Mouse (Mus musculus): ENCODE measurements around the gene Klc2. TPM values are rescaled to one million over a fixed set of nuclear protein-coding genes. Genes with fewer than 3 reads are reported as not detected.

The Klc2 gene
- total RNA-seq, 2 experiments from 2014 or later: 220 to 226 TPM

GRCm38 (mm10) chr19:5060365-5061330 lies 57.7 kb downstream of the Klc2 start:
- no peak for DNase-seq (ENCODE audit: low spot score in 2 of 2)
- intact Hi-C loops (cut with DNase I): no loop called here

DNA sequence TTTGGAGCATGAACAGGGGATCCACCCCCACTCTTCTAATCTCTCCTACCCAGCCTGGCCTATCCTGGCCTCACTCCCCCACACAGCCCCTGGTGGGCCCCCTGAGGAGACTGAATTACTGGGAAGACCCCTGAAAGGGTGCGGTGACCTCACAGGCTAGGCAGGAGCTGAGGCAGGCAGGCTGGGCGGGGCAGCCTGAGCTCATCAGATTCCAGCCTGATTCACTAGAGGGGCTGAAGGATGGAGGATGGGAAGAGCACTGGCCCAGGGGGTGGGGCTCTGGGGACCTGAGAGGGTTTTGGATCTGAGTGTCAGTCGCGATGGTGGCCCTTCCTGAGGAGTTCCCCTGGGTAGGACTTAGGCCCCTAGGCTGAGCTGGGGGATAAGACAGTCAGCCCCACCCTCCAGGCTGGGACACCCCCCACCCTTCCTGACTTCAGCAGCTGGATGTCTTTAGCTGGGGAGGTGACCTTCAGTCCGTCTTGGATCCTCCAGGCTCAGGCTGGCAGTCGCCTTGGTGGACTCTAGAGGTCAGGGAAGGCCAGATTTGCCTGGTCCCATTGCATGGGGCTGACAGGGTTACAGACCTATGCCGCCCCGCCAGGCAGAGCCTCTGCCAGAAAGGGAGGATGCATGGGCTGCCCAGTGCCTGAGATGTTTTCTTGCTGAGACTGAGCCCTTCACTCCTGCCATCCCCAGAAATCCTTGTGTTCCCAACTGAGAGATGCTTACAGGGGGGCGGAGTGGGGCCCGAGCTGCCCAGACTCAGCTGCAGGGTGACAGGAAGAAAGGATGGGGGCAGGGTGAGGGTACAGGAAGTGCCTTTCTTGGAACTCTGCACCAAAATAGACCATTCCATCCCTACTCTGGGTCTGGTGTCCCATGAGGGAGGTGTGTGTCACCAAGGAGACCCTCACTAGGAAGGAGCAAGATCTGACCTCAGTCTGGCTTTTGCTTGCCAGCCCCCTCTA lies 59.3 kb downstream of the Klc2 start:
- intact Hi-C loops (cut with DNase I): no loop called here
- DNase-seq (ENCODE audit: low spot score in 2 of 2): no peak

- intact Hi-C loops (cut with DNase I): loop anchor here (2.0 kb wide), 1 partner anchor 15 kb away; no protein-coding TSS in a partner anchor
Measured at GRCm38 (mm10) chr19:5057876-5058775, 60.2 kb downstream of the Klc2 start.

More at GRCm38 (mm10) chr19:5057876-5058775, 60.2 kb downstream of the Klc2 start:
- no peak for DNase-seq (ENCODE audit: low spot score in 2 of 2)

Other genes with a start within 250 kb of the Klc2 start
- gene Actn3, start 240.7 kb downstream of the Klc2 start, total RNA-seq (2021): 1 to 10 TPM; 2.8 to 3.0 TPM
- gene Zdhhc24, start 239.9 kb downstream of the Klc2 start, total RNA-seq (2021): 10 to 100 TPM; 27.7 to 29.0 TPM
- gene Bbs1, start 211.9 kb downstream of the Klc2 start, total RNA-seq (2021): 10 to 100 TPM; 46.5 to 47.2 TPM
- 10 to 100 TPM; 56.2 to 60.4 TPM for gene Dpp3, start 190.3 kb downstream of the Klc2 start, total RNA-seq (2021)
- 10 to 100 TPM; 15.9 to 17.2 TPM for gene Peli3, start 175.4 kb downstream of the Klc2 start, total RNA-seq (2021)
- 10 to 100 TPM; 60.2 to 61.9 TPM for gene Mrpl11, start 156.4 kb downstream of the Klc2 start, total RNA-seq (2021)
- 10 to 100 TPM; 10.7 to 11.3 TPM for gene Npas4, start 128.2 kb downstream of the Klc2 start, total RNA-seq (2021)
- 10 to 100 TPM; 17.2 to 21.6 TPM for gene Slc29a2, start 94.7 kb downstream of the Klc2 start, total RNA-seq (2021)
- gene B4gat1, start 79.7 kb downstream of the Klc2 start, total RNA-seq (2021): 100 to 1,000 TPM; 148 to 151 TPM
- 1 to 10 TPM; 4.8 to 6.2 TPM for gene AC124502.3, start 79.7 kb downstream of the Klc2 start, total RNA-seq (2021)
- gene Brms1, start 77.2 kb downstream of the Klc2 start, total RNA-seq (2021): 10 to 100 TPM; 14.7 to 15.1 TPM
- gene Rin1, start 68.1 kb downstream of the Klc2 start, total RNA-seq (2021): 10 to 100 TPM; 59.6 to 66.7 TPM
- gene Cd248, start 50.5 kb downstream of the Klc2 start, total RNA-seq (2021): 1 to 10 TPM; 9.0 to 9.4 TPM
- gene Tmem151a, start 33.0 kb downstream of the Klc2 start, total RNA-seq (2021): 100 to 1,000 TPM; 164 to 171 TPM
- 10 to 100 TPM; 24.2 to 27.5 TPM for gene Yif1a, start 30.0 kb downstream of the Klc2 start, total RNA-seq (2021)
- gene Cnih2, start 20.0 kb downstream of the Klc2 start, total RNA-seq (2021): 100 to 1,000 TPM; 325 to 352 TPM
- gene Rab1b, start 11.5 kb downstream of the Klc2 start, total RNA-seq (2021): 100 to 1,000 TPM; 176 to 184 TPM
- 10 to 100 TPM; 66.2 to 69.4 TPM for gene Pacs1, start 154.6 kb upstream of the Klc2 start, total RNA-seq (2021)
- 100 to 1,000 TPM; 192 to 194 TPM for gene Sf3b2, start 176.9 kb upstream of the Klc2 start, total RNA-seq (2021)
- 100 to 1,000 TPM; 106 to 107 TPM for gene Gal3st3, start 179.8 kb upstream of the Klc2 start, total RNA-seq (2021)
- not detected for gene Catsper1, start 217.2 kb upstream of the Klc2 start, total RNA-seq (2021)
- 10 to 100 TPM; 15.4 to 17.9 TPM for gene Cst6, start 231.0 kb upstream of the Klc2 start, total RNA-seq (2021)
- gene Eif1ad, start 248.2 kb upstream of the Klc2 start, total RNA-seq (2021): 10 to 100 TPM; 24.3 to 24.5 TPM
- 10 to 100 TPM; 91.6 to 99.4 TPM for gene Banf1, start 248.6 kb upstream of the Klc2 start, total RNA-seq (2021)